Mouse (Mus musculus): ENCODE data around the gene Tmem200b. TPM values are rescaled to one million over a fixed set of nuclear protein-coding genes. Genes with fewer than 3 reads are reported as not detected.
A peak's percentile ranks its signal among the peaks of the same experiment; 100 is the strongest.

The Tmem200b gene
- polyA plus RNA-seq, 1 experiment from 2014 or later: 2.1 TPM

- peak overlapping the region; percentile 11; the same call in 1 of the 2 replicates for H3K4me3 ChIP-seq
- H3K27me3 ChIP-seq (replicated peaks; ENCODE audit: low read depth, poor library complexity, severe bottlenecking): peaks cover 62% of the 10 kb centered on the region
- H3K9me3 ChIP-seq: no peaks in the 10 kb centered on the region
- H3K27ac ChIP-seq (replicated peaks): no peak overlapping the region
- 74% methylated on average over 6 of the region's 6 CpGs for WGBS
- DNase-seq (ENCODE audit: low spot score): no peak
- peaks cover 74% of the 10 kb centered on the region for H3K4me1 ChIP-seq
- H3K36me3 ChIP-seq (replicated peaks): peaks cover 71% of the 10 kb centered on the region
These were observed 2.7 kb downstream of the Tmem200b start for GRCm38 (mm10) chr4:131924096-131924810.

GRCm38 (mm10) chr4:131929146-131929545, 7.6 kb downstream of the Tmem200b start:
- Histone ChIP-seq H3K4me3 (no peak overlapping the region), H3K4me1 (peaks cover 28% of the 10 kb centered on the region), H3K36me3 (replicated peaks) (peaks cover 100% of the 10 kb centered on the region), H3K27me3 (replicated peaks; ENCODE audit: low read depth, poor library complexity, severe bottlenecking) (peaks cover 13% of the 10 kb centered on the region), H3K27ac (replicated peaks) (no peak overlapping the region), H3K9me3 (no peaks in the 10 kb centered on the region)
- WGBS: 88% methylated on average over 6 of the region's 6 CpGs
- no peak for DNase-seq (ENCODE audit: low spot score)

- H3K36me3 ChIP-seq (replicated peaks): peaks cover 80% of the 10 kb centered on the region
- H3K27ac ChIP-seq (replicated peaks): no peak overlapping the region
- no peaks in the 10 kb centered on the region for H3K4me1 ChIP-seq
- 89% methylated on average over 2 of the region's 2 CpGs for WGBS
- H3K9me3 ChIP-seq: no peaks in the 10 kb centered on the region
- H3K4me3 ChIP-seq: no peak overlapping the region
- DNase-seq (ENCODE audit: low spot score): no peak
- no peaks in the 10 kb centered on the region for H3K27me3 ChIP-seq (replicated peaks; ENCODE audit: low read depth, poor library complexity, severe bottlenecking)
These were observed 17.9 kb downstream of the Tmem200b start for GRCm38 (mm10) chr4:131939459-131939858.

DNA sequence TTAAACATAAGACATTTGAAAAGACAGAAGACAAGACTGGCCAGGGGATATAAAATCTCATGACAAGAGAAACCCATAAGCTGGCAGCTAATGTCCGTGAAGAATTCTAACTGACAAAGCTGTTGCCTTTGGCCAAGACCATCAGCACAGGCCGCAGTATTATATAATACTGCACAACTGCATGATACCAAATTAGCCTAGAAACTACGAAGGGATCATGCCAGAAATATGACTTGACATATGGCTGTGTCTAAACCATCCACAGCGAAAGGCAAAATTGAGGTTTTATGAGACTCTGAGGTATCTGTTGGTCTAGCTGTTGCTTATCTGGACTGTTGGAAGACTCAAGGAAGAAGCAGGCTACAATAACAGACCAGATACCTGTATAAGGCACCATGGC, 19.3 kb downstream of the Tmem200b start:
- Histone ChIP-seq H3K27me3 (replicated peaks; ENCODE audit: low read depth, poor library complexity, severe bottlenecking) (no peaks in the 10 kb centered on the region), H3K4me1 (no peaks in the 10 kb centered on the region), H3K36me3 (replicated peaks) (peaks cover 76% of the 10 kb centered on the region), H3K9me3 (no peaks in the 10 kb centered on the region), H3K27ac (replicated peaks) (no peak overlapping the region), H3K4me3 (no peak overlapping the region)
- no peak for DNase-seq (ENCODE audit: low spot score)
- WGBS: 95% methylated on average over 4 of the region's 4 CpGs

GRCm38 (mm10) chr4:131947848-131948247, 26.3 kb downstream of the Tmem200b start:
- H3K27ac ChIP-seq (replicated peaks): no peak overlapping the region
- H3K4me1 ChIP-seq: peaks cover 18% of the 10 kb centered on the region
- no peaks in the 10 kb centered on the region for H3K9me3 ChIP-seq
- 91% methylated on average over 11 of the region's 11 CpGs for WGBS
- H3K36me3 ChIP-seq (replicated peaks): peaks cover 64% of the 10 kb centered on the region
- DNase-seq (ENCODE audit: low spot score): no peak
- no peak overlapping the region for H3K4me3 ChIP-seq
- no peaks in the 10 kb centered on the region for H3K27me3 ChIP-seq (replicated peaks; ENCODE audit: low read depth, poor library complexity, severe bottlenecking)

GRCm38 (mm10) chr4:131949903-131950302, 28.3 kb downstream of the Tmem200b start:
- Histone ChIP-seq H3K27ac (replicated peaks) (no peak overlapping the region), H3K4me1 (peaks cover 18% of the 10 kb centered on the region), H3K27me3 (replicated peaks; ENCODE audit: low read depth, poor library complexity, severe bottlenecking) (no peaks in the 10 kb centered on the region), H3K4me3 (no peak overlapping the region), H3K36me3 (replicated peaks) (peaks cover 72% of the 10 kb centered on the region), H3K9me3 (no peaks in the 10 kb centered on the region)
- DNase-seq (ENCODE audit: low spot score): no peak
- 51% methylated on average over 5 of the region's 5 CpGs for WGBS

GRCm38 (mm10) chr4:131950657-131951056, 29.1 kb downstream of the Tmem200b start:
- Histone ChIP-seq H3K27me3 (replicated peaks; ENCODE audit: low read depth, poor library complexity, severe bottlenecking) (no peaks in the 10 kb centered on the region), H3K36me3 (replicated peaks) (peaks cover 75% of the 10 kb centered on the region), H3K4me1 (peaks cover 18% of the 10 kb centered on the region), H3K9me3 (no peaks in the 10 kb centered on the region), H3K27ac (replicated peaks) (no peak overlapping the region), H3K4me3 (no peak overlapping the region)
- no peak for DNase-seq (ENCODE audit: low spot score)
- whole genome bisulfite sequencing: 74% methylated on average over 8 of the region's 8 CpGs

DNA sequence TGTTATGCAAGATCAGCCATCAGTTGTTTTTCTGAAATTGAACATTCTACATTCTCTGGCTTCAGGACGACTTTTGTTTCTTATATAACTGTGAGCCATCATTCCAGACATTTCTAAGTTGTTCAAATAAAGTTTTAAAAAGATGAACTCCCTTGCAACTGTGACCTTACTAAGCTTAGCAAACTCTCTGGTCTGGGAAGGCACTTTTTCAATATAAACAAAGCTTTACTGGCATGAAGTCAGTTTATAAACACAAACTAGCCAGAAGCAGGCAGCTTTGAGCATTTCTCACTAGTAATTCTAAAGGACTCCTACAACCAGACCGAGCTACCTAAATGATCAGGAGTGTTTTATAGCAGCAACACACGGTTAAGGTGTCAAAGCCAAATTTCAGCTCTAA, 35.6 kb downstream of the Tmem200b start:
- 87% methylated on average over 3 of the region's 3 CpGs for WGBS
- Histone ChIP-seq H3K36me3 (replicated peaks) (peaks cover 89% of the 10 kb centered on the region), H3K9me3 (no peaks in the 10 kb centered on the region), H3K27ac (replicated peaks) (no peak overlapping the region), H3K4me1 (no peaks in the 10 kb centered on the region), H3K27me3 (replicated peaks; ENCODE audit: low read depth, poor library complexity, severe bottlenecking) (no peaks in the 10 kb centered on the region), H3K4me3 (no peak overlapping the region)
- no peak for DNase-seq (ENCODE audit: low spot score)

DNA sequence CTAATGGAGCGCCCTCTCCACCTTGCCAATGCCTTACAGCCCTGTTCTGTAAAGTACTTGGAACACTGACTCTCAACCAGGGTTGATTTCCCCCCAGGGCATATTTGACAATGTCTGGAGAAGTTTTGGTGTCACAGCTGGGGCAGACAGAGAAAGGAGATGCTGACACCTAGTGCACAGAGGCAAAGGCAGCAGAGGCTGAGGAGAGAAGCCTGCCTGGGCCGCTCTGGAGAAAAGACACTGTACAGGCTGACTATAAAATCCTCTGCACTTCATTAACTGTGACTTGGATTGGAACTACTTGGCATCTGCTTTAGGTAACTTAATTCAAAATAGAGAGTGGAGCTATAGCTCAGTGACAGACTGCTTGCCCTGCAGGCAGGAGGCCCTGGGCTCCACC, 47.3 kb downstream of the Tmem200b start:
- Histone ChIP-seq H3K27ac (replicated peaks) (no peak overlapping the region), H3K9me3 (no peaks in the 10 kb centered on the region), H3K4me3 (no peak overlapping the region), H3K27me3 (replicated peaks; ENCODE audit: low read depth, poor library complexity, severe bottlenecking) (no peaks in the 10 kb centered on the region), H3K4me1 (no peaks in the 10 kb centered on the region), H3K36me3 (replicated peaks) (peaks cover 97% of the 10 kb centered on the region)
- 89% methylated on average over 2 of the region's 2 CpGs for WGBS
- DNase-seq (ENCODE audit: low spot score): no peak

- no peak overlapping the region for H3K27ac ChIP-seq (replicated peaks)
- H3K36me3 ChIP-seq (replicated peaks): peaks cover 97% of the 10 kb centered on the region
- no peaks in the 10 kb centered on the region for H3K27me3 ChIP-seq (replicated peaks; ENCODE audit: low read depth, poor library complexity, severe bottlenecking)
- H3K9me3 ChIP-seq: no peaks in the 10 kb centered on the region
- DNase-seq (ENCODE audit: low spot score): no peak
- no peaks in the 10 kb centered on the region for H3K4me1 ChIP-seq
- WGBS: 89% methylated on average over 7 of the region's 7 CpGs
- no peak overlapping the region for H3K4me3 ChIP-seq
These were observed 48.8 kb downstream of the Tmem200b start for GRCm38 (mm10) chr4:131970244-131970853.

Other genes starting within 250 kb of the Tmem200b start
- gene Ptpru, start 83.5 kb upstream of the Tmem200b start, polyA plus RNA-seq (2016; fragmentation: Nextera tagmentation; extraction: Ambion mirVana): 21.1 and 23.5 TPM in 2 replicates
- gene Mecr, start 78.3 kb upstream of the Tmem200b start, polyA plus RNA-seq (2016; fragmentation: Nextera tagmentation; extraction: Ambion mirVana): 52.9 and 55.0 TPM in 2 replicates
- gene Srsf4, start 48.2 kb upstream of the Tmem200b start, polyA plus RNA-seq (2016; fragmentation: Nextera tagmentation; extraction: Ambion mirVana): 142 and 143 TPM in 2 replicates
- gene Gm10300, start 152.9 kb downstream of the Tmem200b start, polyA plus RNA-seq (2016; fragmentation: Nextera tagmentation; extraction: Ambion mirVana): not detected in 2 replicates
- 133 and 136 TPM in 2 replicates for gene Epb41, start 153.6 kb downstream of the Tmem200b start, polyA plus RNA-seq (2016; fragmentation: Nextera tagmentation; extraction: Ambion mirVana)
- gene Oprd1, start 222.7 kb downstream of the Tmem200b start, polyA plus RNA-seq (2016; fragmentation: Nextera tagmentation; extraction: Ambion mirVana): 0.24 and 0.35 TPM in 2 replicates